Mouse (Mus musculus) kidney, embryonic 15.5 days (tissue): Measurements from ENCODE around the gene Naxd. TPM values are rescaled to one million over a fixed set of nuclear protein-coding genes. Genes with fewer than 3 reads are reported as not detected.
A peak's percentile ranks its signal among the peaks of the same experiment; 100 is the strongest.
"Not testable (repeated sequence)": the region's sequence is repeated elsewhere in the genome, so short reads cannot be mapped to it uniquely, and the experiment has no call there.

Experiments used
- ATAC-seq: fragments of 200-750 bp; cut with Nextera tagmentation; replicated peaks from 2 replicates; pipeline ENCODE4 v1.8.0; 2017; ENCODE audit warnings: moderate TSS enrichment; ENCODE audit not compliant: low FRiP score
- H3K27ac ChIP-seq: fragments of 300-500 bp; sonication (generic); 2 replicates; pipeline ENCODE4 v1.5.1; 2015; ENCODE audit warnings: mild to moderate bottlenecking, inconsistent platforms
- H3K27me3 ChIP-seq: fragments of 300-500 bp; sonication (generic); 2 replicates; pipeline ENCODE4 v1.6.1; 2015; ENCODE audit warnings: inconsistent platforms
- H3K36me3 ChIP-seq: fragments of 300-500 bp; sonication (generic); 2 replicates; pipeline ENCODE4 v1.6.1; 2015; ENCODE audit warnings: inconsistent platforms
- H3K4me1 ChIP-seq: fragments of 300-500 bp; sonication (generic); 2 replicates; pipeline ENCODE4 v1.6.1; 2015; ENCODE audit warnings: inconsistent platforms
- H3K4me2 ChIP-seq: fragments of 300-500 bp; sonication (generic); 2 replicates; pipeline ENCODE4 v1.6.1; 2015; ENCODE audit warnings: moderate library complexity, mild to moderate bottlenecking, inconsistent platforms
- H3K4me3 ChIP-seq: fragments of 300-500 bp; sonication (generic); replicated peaks from 2 replicates; pipeline ENCODE4 v1.5.1; 2015; ENCODE audit warnings: mild to moderate bottlenecking, inconsistent platforms
- H3K9ac ChIP-seq: fragments of 300-500 bp; sonication (generic); 2 replicates; pipeline ENCODE4 v1.6.1; 2015; ENCODE audit warnings: mild to moderate bottlenecking, inconsistent platforms
- H3K9me3 ChIP-seq: fragments of 300-500 bp; sonication (generic); replicated peaks from 2 replicates; pipeline ENCODE4 v1.6.1; 2016; ENCODE audit warnings: inconsistent platforms
- WGBS: fragments of 180-500 bp; shearing (Covaris S2); methylation state at CpG from one replicate; pipeline ENCODE4 v1.1.7; 2015; ENCODE audit warnings: mixed read lengths; 5-methylcytosine and 5-hydroxymethylcytosine counted together
- polyA plus RNA-seq: library from polyadenylated mRNA; unstranded; fragments of >200 nt; fragmentation: Nextera tagmentation; extraction: Ambion mirVana; gene quantifications from 2 replicates; pipeline ENCODE4 v1.2.1, GENCODE M21; 2015

Gene Naxd
- polyA plus RNA-seq, 1 experiment from 2014 or later, result 121 TPM

- Histone ChIP-seq H3K4me1 (peaks cover 68% of the 10 kb centered on the region), H3K4me3 (no peak overlapping the region), H3K9ac (no peak overlapping the region), H3K27me3 (no peaks in the 10 kb centered on the region), H3K36me3 (no peaks in the 10 kb centered on the region), H3K4me2 (no peak overlapping the region), H3K27ac (peak overlapping the region; percentile 85), H3K9me3 (no peaks in the 10 kb centered on the region)
- WGBS, result 46% methylated on average over 2 of the region's 2 CpGs
- no peak for ATAC-seq
Observed at GRCm38 (mm10) chr8:11460934-11461333, 36.4 kb upstream of the Naxd start.

- H3K9me3 ChIP-seq, result no peaks in the 10 kb centered on the region
- no peak for ATAC-seq
- H3K27ac ChIP-seq, result peak overlapping the region; percentile 85
- no peaks in the 10 kb centered on the region for H3K27me3 ChIP-seq
- no peak overlapping the region for H3K4me2 ChIP-seq
- 48% methylated on average over 2 of the region's 2 CpGs for WGBS
- peaks cover 68% of the 10 kb centered on the region for H3K4me1 ChIP-seq
- no peak overlapping the region for H3K4me3 ChIP-seq
- no peaks in the 10 kb centered on the region for H3K36me3 ChIP-seq
- no peak overlapping the region for H3K9ac ChIP-seq
Observed at GRCm38 (mm10) chr8:11461847-11462246, 35.5 kb upstream of the Naxd start.

- no peak for ATAC-seq
- 95% methylated on average over 4 of the region's 4 CpGs for WGBS
- H3K27ac ChIP-seq, result 0 out of 2 replicates have a peak overlapping the region, but pooled peaks have one; percentile 85
Observed at GRCm38 (mm10) chr8:11462641-11463040, 34.7 kb upstream of the Naxd start.

GRCm38 (mm10) chr8:11463541-11463888 is 33.8 kb upstream of the Naxd start:
- ATAC-seq, result no peak
- H3K4me1 ChIP-seq, result peaks cover 57% of the 10 kb centered on the region
- 0 out of 2 replicates have a peak overlapping the region, but pooled peaks have one; percentile 29 for H3K27ac ChIP-seq
- H3K27me3 ChIP-seq, result no peaks in the 10 kb centered on the region
- peaks cover 8% of the 10 kb centered on the region; the same call in 1 of the 2 replicates for H3K36me3 ChIP-seq
- H3K9ac ChIP-seq, result no peak overlapping the region
- 92% methylated on average over 2 of the region's 2 CpGs for WGBS
- H3K4me3 ChIP-seq, result no peak overlapping the region
- no peak overlapping the region for H3K4me2 ChIP-seq
- H3K9me3 ChIP-seq, result no peaks in the 10 kb centered on the region

More at GRCm38 (mm10) chr8:11462641-11463040, 34.7 kb upstream of the Naxd start:
- Histone ChIP-seq H3K9ac (no peak overlapping the region), H3K4me1 (peaks cover 61% of the 10 kb centered on the region), H3K4me3 (no peak overlapping the region), H3K36me3 (peaks cover 6% of the 10 kb centered on the region; the same call in 1 of the 2 replicates), H3K4me2 (no peak overlapping the region), H3K9me3 (no peaks in the 10 kb centered on the region), H3K27me3 (no peaks in the 10 kb centered on the region)

GRCm38 (mm10) chr8:11463889-11464706 is 33.2 kb upstream of the Naxd start:
- no peak for ATAC-seq
- no peak overlapping the region for H3K4me3 ChIP-seq
- no peaks in the 10 kb centered on the region for H3K27me3 ChIP-seq
- H3K36me3 ChIP-seq, result peaks cover 8% of the 10 kb centered on the region; the same call in 1 of the 2 replicates
- H3K4me1 ChIP-seq, result peaks cover 53% of the 10 kb centered on the region
- H3K9me3 ChIP-seq, result no peaks in the 10 kb centered on the region
- 67% methylated on average over 12 of the region's 12 CpGs for WGBS
- H3K9ac ChIP-seq, result no peak overlapping the region
- peak overlapping the region; percentile 29; the same call in 1 of the 2 replicates for H3K27ac ChIP-seq
- H3K4me2 ChIP-seq, result no peak overlapping the region

- peaks cover 8% of the 10 kb centered on the region; the same call in 1 of the 2 replicates for H3K36me3 ChIP-seq
- 68% methylated on average over 3 of the region's 3 CpGs for WGBS
- no peak overlapping the region for H3K9ac ChIP-seq
- H3K4me1 ChIP-seq, result peaks cover 53% of the 10 kb centered on the region
- no peak for ATAC-seq
- H3K27me3 ChIP-seq, result no peaks in the 10 kb centered on the region
- H3K4me3 ChIP-seq, result no peak overlapping the region
- no peaks in the 10 kb centered on the region for H3K9me3 ChIP-seq
- H3K4me2 ChIP-seq, result no peak overlapping the region
- H3K27ac ChIP-seq, result peak overlapping the region; percentile 28; the same call in 1 of the 2 replicates
Observed at GRCm38 (mm10) chr8:11464707-11464964, 32.7 kb upstream of the Naxd start.

- ATAC-seq, result no peak
- 92% methylated on average over 4 of the region's 4 CpGs for WGBS
- peaks cover 8% of the 10 kb centered on the region; the same call in 1 of the 2 replicates for H3K36me3 ChIP-seq
- H3K4me3 ChIP-seq, result no peak overlapping the region
- no peak overlapping the region for H3K4me2 ChIP-seq
- no peaks in the 10 kb centered on the region for H3K27me3 ChIP-seq
- peaks cover 52% of the 10 kb centered on the region for H3K4me1 ChIP-seq
- no peaks in the 10 kb centered on the region for H3K9me3 ChIP-seq
- no peak overlapping the region for H3K9ac ChIP-seq
- H3K27ac ChIP-seq, result peak overlapping the region; percentile 57
Observed at GRCm38 (mm10) chr8:11465619-11466018, 31.7 kb upstream of the Naxd start.

GRCm38 (mm10) chr8:11466528-11466927 is 30.8 kb upstream of the Naxd start:
- H3K4me3 ChIP-seq, ATAC-seq, H3K4me2 ChIP-seq, H3K36me3 ChIP-seq, H3K27me3 ChIP-seq, H3K9me3 ChIP-seq, H3K9ac ChIP-seq: not testable (repeated sequence)
- Histone ChIP-seq H3K4me1 (peaks cover 49% of the 10 kb centered on the region), H3K27ac (peak overlapping the region; percentile 57; the same call in 1 of the 2 replicates)
- WGBS, result 88% methylated on average over 5 of the region's 5 CpGs

- ATAC-seq, result no peak
- WGBS, result 3% methylated on average over 3 of the region's 3 CpGs
- H3K4me2 ChIP-seq, result no peak overlapping the region
Observed at GRCm38 (mm10) chr8:11469095-11469494, 28.2 kb upstream of the Naxd start.

GRCm38 (mm10) chr8:11470694-11471093 is 26.6 kb upstream of the Naxd start:
- no peak for ATAC-seq
- Histone ChIP-seq H3K36me3 (peaks cover 8% of the 10 kb centered on the region; the same call in 1 of the 2 replicates), H3K4me3 (no peak overlapping the region), H3K27me3 (peaks cover 15% of the 10 kb centered on the region), H3K9me3 (no peaks in the 10 kb centered on the region), H3K9ac (no peak overlapping the region), H3K27ac (peak overlapping the region; percentile 95), H3K4me1 (peaks cover 64% of the 10 kb centered on the region), H3K4me2 (peak overlapping the region; percentile 34)
- 74% methylated on average over 7 of the region's 7 CpGs for WGBS

More at GRCm38 (mm10) chr8:11469095-11469494, 28.2 kb upstream of the Naxd start:
- peaks cover under 1% of the 10 kb centered on the region; the same call in 1 of the 2 replicates for H3K27me3 ChIP-seq
- H3K9ac ChIP-seq, result no peak overlapping the region
- peaks cover 57% of the 10 kb centered on the region for H3K4me1 ChIP-seq
- no peak overlapping the region for H3K4me3 ChIP-seq
- H3K27ac ChIP-seq, result peak overlapping the region; percentile 95; the same call in 1 of the 2 replicates
- no peaks in the 10 kb centered on the region for H3K9me3 ChIP-seq
- peaks cover 8% of the 10 kb centered on the region; the same call in 1 of the 2 replicates for H3K36me3 ChIP-seq

GRCm38 (mm10) chr8:11471309-11471708 is 26.0 kb upstream of the Naxd start:
- no peaks in the 10 kb centered on the region for H3K9me3 ChIP-seq
- peak overlapping the region; percentile 34 for H3K4me2 ChIP-seq
- no peak overlapping the region for H3K9ac ChIP-seq
- peak; percentile 11; the same call in 1 of the 2 replicates for ATAC-seq
- WGBS, result 42% methylated on average over 8 of the region's 8 CpGs
- peaks cover 8% of the 10 kb centered on the region; the same call in 1 of the 2 replicates for H3K36me3 ChIP-seq
- no peak overlapping the region for H3K4me3 ChIP-seq
- H3K4me1 ChIP-seq, result peaks cover 66% of the 10 kb centered on the region
- H3K27me3 ChIP-seq, result peaks cover 21% of the 10 kb centered on the region
- peak overlapping the region; percentile 95 for H3K27ac ChIP-seq

- peak overlapping the region; percentile 15; the same call in 1 of the 2 replicates for H3K4me2 ChIP-seq
- peaks cover 79% of the 10 kb centered on the region for H3K4me1 ChIP-seq
- peak; percentile 47 for ATAC-seq
- H3K9me3 ChIP-seq, result no peaks in the 10 kb centered on the region
- H3K9ac ChIP-seq, result no peak overlapping the region
- H3K36me3 ChIP-seq, result no peaks in the 10 kb centered on the region
- peak overlapping the region; percentile 95 for H3K27ac ChIP-seq
- H3K4me3 ChIP-seq, result no peak overlapping the region
- WGBS, result 20% methylated on average over 4 of the region's 4 CpGs
- H3K27me3 ChIP-seq, result peaks cover 30% of the 10 kb centered on the region
Observed at GRCm38 (mm10) chr8:11473072-11473471, 24.2 kb upstream of the Naxd start.
